Mouse (Mus musculus): ENCODE results near the gene Wipi1. TPM values are rescaled to one million over a fixed set of nuclear protein-coding genes. Genes with fewer than 3 reads are reported as not detected.
"Not testable (repeated sequence)": the region's sequence is repeated elsewhere in the genome, so short reads cannot be mapped to it uniquely, and the experiment has no call there.

The Wipi1 gene
- total RNA-seq (2014; fragmentation: Nextera tagmentation) (5.7 and 8.4 TPM in 2 replicates), total RNA-seq (2017) (1.6 and 6.2 TPM in 2 replicates)

- ATAC-seq (replicated peaks; ENCODE audit: poor library complexity, severe bottlenecking) = peak; percentile 78
These were observed at the start of gene Wipi1 for GRCm38 (mm10) chr11:109611303-109612149. Wipi1 (minus strand) TSS chr11:109611967.

- not testable (repeated sequence) for ATAC-seq (replicated peaks; ENCODE audit: poor library complexity, severe bottlenecking)
These were observed 48.8 kb upstream of the Wipi1 start for GRCm38 (mm10) chr11:109660526-109660925.

- no peak for ATAC-seq (replicated peaks; ENCODE audit: poor library complexity, severe bottlenecking)
These were observed 44.5 kb upstream of the Wipi1 start for GRCm38 (mm10) chr11:109656232-109656631.

GRCm38 (mm10) chr11:109654581-109654980, 42.8 kb upstream of the Wipi1 start:
- ATAC-seq (replicated peaks; ENCODE audit: poor library complexity, severe bottlenecking) = no peak

DNA sequence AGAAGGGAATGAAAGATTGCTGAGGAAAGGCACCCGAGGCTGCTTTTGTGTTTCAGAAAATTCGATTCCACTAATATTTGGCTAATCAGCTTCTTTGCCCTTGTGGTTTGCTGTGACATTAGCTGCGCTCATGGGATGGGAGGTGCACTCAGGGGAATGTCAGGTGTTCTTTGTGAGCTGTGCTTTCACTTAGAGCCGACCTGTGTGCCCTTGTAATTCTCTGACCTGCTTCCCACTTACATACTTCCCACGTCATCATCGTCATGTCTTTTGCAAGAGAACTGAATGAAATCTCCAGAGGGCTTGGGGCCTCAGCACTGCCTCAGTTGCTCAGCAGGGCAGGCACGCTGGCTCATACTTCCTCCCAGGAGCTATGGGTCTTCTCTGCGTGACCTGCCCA, 41.4 kb upstream of the Wipi1 start:
- ATAC-seq (replicated peaks; ENCODE audit: poor library complexity, severe bottlenecking) = no peak

DNA sequence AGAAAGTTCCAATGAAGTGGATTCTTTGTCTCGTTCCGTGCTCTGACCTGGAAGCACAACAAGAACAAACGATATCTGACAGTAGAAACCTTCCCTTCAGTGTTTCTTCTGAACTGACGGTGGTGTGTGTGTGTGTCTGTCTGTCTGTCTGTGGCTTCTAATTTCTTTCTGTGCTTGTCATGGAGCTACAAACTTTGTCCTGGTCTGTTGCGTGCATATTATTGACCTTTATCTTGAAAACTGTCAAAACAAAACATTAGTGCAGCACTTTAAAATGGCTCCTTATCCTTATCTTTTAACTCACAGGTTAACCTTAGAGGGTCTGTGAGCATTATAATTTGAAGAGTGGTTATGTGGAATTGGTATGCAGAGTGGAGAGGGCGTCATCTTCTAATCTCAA, 40.7 kb upstream of the Wipi1 start:
- no peak for ATAC-seq (replicated peaks; ENCODE audit: poor library complexity, severe bottlenecking)

GRCm38 (mm10) chr11:109651566-109652024, 39.8 kb upstream of the Wipi1 start:
- peak; percentile 0; the same call in 1 of the 2 replicates for ATAC-seq (replicated peaks; ENCODE audit: poor library complexity, severe bottlenecking)

DNA sequence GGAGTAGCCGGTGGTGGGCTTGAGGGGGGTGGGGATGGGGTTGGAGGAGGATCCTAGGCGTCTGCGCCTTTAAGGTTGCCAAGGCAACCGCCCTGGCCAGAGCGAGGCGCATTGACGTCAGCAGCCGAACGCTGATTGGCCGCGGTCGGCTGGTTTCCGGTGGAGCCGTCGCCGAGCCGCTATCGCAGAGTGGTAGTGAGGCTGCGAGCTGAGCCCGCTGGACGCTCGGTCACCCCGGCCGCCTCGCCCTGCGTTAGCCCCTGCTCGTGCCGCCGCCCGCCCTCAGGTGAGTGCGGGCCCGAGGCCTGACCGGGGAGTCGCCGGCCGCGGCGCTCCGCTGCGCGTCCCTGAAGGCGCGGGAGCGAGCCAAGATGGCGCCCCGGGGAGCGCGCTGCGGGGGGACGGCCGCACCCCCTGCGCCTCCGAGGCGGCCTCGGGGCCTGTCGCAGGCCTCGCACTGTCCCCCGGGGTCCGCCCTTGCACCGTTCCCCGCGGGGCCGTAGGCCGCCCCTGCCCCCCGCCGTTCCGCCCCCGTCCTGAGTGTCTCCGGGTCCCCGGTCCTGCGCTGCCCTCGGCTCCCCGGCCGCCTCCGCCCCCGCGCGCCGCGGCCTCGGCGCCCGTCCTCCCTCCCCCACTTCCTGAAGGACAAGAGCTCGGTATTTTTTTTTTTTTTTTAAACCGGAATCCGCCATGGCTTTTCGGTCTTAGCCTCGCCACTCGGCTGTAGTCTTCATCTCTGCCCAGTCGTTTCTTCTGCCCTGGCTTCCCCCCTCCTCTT, 39.2 kb upstream of the Wipi1 start:
- peak; percentile 67 for ATAC-seq (replicated peaks; ENCODE audit: poor library complexity, severe bottlenecking)

DNA sequence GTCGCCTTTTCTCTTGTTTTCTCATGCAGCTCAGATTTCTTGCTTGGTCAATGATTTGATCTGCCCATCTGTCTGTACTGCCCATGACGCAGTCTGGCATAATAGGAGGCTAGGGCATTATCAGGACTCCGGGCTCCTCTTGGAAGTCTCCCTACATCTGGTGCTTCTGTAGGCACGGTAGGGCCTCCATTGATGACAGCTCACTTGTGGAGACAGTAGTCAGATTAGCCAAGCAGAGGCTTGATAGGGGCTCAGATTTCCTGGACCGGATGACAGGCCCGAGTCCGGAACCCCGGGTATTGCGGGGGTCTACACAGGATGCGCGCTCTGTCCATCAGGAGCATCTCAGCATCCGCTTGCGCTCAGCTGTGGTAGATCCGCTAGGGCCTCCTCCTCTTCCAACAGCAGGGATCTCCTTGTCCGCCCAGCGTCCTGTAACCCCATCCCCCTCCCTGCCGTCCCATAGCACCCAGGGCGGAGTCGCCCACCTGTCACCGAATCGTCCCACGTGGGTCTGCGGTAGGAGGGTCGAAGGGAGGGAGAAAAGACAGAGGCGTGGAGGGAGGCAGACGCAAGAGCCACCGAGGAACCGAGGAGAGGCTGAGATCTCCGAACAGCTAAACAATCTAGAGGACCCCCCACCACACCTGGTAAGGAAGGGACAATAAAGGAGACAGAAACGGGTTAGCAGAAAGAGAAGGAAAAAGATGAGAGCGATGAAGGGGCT, 38.4 kb upstream of the Wipi1 start:
- peak; percentile 56 for ATAC-seq (replicated peaks; ENCODE audit: poor library complexity, severe bottlenecking)

GRCm38 (mm10) chr11:109649206-109649605, 37.4 kb upstream of the Wipi1 start, which contains the start of gene Prkar1a:
Prkar1a (plus strand) TSS chr11:109649405.
- ATAC-seq (replicated peaks; ENCODE audit: poor library complexity, severe bottlenecking) = 0 out of 2 replicates have a peak, but pooled peaks have one; percentile 5

- ATAC-seq (replicated peaks; ENCODE audit: poor library complexity, severe bottlenecking) = peak; percentile 57
These were observed 36.7 kb upstream of the Wipi1 start for GRCm38 (mm10) chr11:109648510-109648909.

GRCm38 (mm10) chr11:109641498-109642222, 29.9 kb upstream of the Wipi1 start:
- no peak for ATAC-seq (replicated peaks; ENCODE audit: poor library complexity, severe bottlenecking)

- no peak for ATAC-seq (replicated peaks; ENCODE audit: poor library complexity, severe bottlenecking)
These were observed 24.2 kb upstream of the Wipi1 start for GRCm38 (mm10) chr11:109635871-109636395.

DNA sequence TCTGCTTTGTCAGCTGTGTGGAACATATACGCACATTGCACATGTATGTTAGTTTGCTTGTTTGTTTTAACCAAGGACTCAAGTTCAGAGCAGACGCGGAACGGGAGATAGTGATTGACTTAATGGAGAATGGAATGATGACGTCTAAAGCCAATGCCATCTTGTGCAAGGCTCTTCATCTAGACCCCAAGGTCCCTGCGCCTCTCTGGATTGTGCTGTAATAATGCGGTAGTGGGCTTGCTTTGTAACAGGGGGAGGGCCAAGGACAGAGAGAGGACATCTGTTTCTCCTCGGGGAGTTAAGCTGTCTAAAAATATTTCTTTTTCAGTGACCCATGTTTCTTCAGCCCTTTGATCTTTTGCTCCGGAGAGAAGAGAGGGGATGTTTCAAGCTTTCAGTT, 23.2 kb upstream of the Wipi1 start:
- no peak for ATAC-seq (replicated peaks; ENCODE audit: poor library complexity, severe bottlenecking)

DNA sequence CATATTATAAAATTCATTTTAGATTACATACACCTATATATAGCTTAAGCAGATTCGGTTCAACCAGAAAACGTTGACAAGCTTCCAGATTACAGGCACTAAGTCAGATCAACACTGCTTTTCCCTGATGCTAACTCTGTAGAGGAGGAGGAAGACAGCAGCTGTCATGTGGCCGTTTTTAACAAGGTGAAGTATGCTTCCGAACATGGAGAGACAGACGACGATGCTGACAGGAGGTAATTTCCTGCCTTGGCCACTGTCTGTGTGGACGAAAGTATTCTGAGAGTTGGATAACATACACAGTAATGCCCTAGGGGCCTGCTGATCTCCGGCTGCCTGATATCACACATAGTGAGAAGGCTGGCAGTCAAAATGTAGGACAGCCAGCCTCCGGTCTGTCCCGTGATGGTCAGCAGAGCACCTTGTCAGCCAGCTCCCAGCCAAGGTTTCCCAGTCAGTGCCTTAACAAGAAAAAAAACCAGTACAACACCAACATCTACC, 17.3 kb upstream of the Wipi1 start:
- no peak for ATAC-seq (replicated peaks; ENCODE audit: poor library complexity, severe bottlenecking)

DNA sequence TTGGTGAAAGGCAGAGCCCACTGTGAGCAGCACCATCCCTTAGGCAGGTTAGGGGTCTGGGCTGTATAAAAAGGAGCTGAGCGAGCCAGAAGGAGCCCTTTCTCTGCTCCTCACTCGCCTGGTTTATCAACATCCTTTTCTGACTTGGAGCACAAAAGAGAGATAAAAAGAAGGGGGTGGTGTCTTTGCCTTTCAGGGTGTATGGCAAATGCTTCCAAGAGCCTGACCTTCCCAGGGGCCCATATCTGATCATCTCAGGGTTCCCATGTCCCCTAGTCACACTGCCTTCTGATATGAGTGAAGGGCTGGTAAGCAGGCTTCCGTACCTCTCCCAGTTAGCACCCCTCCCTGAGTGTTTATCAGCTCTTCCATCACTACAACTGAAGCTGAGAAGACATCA, 16.3 kb upstream of the Wipi1 start:
- no peak for ATAC-seq (replicated peaks; ENCODE audit: poor library complexity, severe bottlenecking)

DNA sequence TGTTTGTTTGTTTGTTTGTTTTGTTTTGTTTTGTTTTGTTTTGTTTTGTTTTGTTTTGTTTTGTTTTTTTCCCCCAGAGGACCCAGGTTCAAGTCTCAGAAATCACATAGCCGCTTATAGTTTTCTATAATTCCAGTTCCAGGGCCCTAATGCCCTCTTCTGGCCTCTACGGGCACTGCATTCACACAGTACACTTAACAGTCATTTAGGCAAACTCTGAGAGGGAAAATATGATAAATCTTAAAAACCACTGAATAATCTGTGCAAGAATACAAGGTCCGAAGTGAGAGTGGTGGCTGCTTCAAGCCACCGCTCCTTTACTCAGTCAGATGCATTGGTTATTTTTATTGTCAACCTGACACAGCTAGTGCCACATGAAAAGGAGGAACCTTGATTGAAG, 15.9 kb upstream of the Wipi1 start:
- peak; percentile 63 for ATAC-seq (replicated peaks; ENCODE audit: poor library complexity, severe bottlenecking)

DNA sequence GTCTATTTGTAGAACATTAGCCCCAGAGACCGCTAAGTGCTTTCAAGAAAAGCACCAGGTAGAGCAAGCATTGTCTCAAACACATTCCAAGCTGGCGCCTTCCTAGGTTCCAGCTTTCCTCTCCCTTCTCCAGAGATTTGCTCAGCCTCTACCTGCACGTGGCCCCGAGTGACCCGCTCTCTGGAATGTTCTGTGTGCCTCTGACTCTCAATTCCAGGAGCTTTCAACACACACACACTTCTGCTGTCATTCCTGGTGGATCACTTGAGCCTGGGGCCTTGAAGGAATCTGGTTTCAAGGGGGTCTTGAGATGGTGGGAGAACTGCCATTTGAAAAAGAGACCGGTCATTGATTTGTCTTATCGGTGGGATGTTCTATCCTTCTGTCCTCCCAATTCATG, 11.5 kb upstream of the Wipi1 start:
- no peak for ATAC-seq (replicated peaks; ENCODE audit: poor library complexity, severe bottlenecking)

DNA sequence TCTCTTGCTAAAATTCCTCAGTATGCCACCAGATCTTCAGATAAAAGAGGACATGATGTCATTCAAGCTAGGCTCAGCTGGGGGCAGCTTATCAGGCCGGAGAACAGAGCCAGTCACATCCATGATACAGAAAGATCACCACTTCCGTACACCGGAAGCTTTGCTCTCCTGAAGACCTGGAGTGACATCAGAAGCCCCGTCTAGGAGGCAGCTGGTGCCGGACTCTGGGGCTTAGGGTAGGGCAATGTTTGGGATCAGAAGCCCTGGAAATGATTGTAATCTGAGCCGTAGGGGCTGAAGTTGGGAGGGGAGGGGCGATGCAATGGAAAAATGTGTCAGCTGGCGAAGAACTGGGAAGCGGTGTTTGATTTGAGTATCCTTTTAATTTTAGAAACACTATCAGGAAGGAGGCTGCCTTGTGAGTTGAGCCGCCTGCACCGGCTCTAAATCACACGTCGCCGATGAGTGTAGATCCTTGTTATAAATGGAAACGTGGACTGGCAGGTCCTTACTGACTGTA, 10.8 kb upstream of the Wipi1 start:
- ATAC-seq (replicated peaks; ENCODE audit: poor library complexity, severe bottlenecking) = peak; percentile 71

Measured in granulocyte monocyte progenitor cell, adult 5-6 weeks (primary cell).